Mouse (Mus musculus): Measurements from ENCODE around the gene Kat6b.
"Not testable (repeated sequence)": the region's sequence is repeated elsewhere in the genome, so short reads cannot be mapped to it uniquely, and the experiment has no call there.

Gene Kat6b

DNA sequence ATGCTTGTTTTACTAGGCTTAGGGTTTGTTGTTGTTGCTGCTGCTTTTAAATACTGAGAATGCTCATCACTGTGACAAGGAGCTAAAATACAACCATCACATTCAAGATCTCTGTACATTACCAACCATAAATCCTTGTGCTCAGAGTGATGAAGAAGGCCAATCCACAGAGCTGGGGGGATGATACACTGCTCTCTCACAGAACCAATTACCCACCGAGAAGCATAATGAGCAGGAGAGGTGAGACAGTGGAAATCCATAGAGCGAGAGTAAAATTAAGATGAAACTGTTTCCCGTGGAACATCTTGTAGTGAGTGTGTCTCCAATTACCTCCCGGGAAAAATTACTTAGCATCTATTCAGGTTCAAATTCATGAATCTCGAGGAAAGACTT, 118.9 kb downstream of the Kat6b start:
- no peak for DNase-seq

DNA sequence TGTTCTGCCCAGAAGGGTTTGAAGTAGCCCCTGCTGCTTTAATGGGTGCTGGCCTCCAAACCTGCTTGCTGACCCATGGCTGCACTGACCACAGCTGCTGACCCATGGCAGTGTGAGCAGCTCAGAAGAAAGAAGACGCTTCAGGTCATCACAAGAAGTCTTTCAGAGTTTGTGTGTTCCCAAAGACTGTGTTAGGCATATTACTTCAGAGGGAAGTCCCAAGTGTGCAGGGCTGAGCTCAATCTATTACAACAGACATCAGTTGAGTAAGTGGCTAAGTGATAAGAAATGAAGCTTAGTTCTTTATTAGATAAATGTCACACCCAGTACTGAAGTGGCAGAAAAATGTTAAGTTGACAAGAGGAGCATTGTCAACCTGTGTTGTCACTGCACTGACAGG, 119.4 kb downstream of the Kat6b start:
- no peak for DNase-seq

DNA sequence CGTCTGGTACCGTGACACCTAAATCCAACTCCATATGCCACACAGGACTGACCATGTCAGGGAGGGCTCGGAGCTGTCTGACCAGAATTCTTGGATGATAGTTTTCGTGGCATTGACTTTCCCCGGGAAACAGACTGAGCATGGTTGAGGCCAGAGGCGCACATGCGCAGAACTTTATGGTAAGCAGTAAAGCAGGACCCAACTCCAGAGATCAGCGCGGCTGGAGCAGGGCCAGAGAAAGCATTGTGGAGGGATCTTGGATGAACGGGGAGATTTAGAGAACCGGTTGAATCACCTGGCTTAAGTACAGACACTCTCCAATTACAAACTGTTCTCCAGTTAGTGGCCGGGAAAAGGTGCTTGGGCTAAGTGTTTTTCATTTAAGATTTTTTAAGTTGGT, 120.9 kb downstream of the Kat6b start:
- DNase-seq = no peak

DNA sequence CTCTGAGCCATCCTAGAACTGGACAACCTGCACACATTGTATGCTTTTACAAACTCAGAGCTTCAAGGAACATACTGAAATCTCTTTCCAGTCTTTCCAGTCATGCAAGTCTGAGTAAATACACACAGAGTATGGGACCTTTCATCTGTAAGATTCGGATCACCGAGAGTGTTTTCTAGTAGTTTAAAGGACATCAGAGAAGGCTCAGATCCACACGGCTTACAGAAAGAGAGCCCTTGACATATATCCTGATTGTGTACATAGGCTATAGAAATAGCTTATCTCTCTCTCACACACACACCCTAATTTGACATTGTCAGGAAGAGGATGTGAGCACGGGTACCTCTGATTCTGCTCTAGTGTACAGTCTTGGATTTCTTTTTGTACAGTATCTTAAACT, 121.7 kb downstream of the Kat6b start:
- no peak for DNase-seq

GRCm38 (mm10) chr14:21607686-21608085, 126.5 kb downstream of the Kat6b start:
- no peak for DNase-seq

- no peak for DNase-seq
These were observed 127.7 kb downstream of the Kat6b start for GRCm38 (mm10) chr14:21608886-21609285.

GRCm38 (mm10) chr14:21610224-21610623, 129.0 kb downstream of the Kat6b start:
- peak; percentile 57 for DNase-seq

GRCm38 (mm10) chr14:21613031-21613430, 131.8 kb downstream of the Kat6b start:
- DNase-seq = no peak

GRCm38 (mm10) chr14:21614103-21614502, 132.9 kb downstream of the Kat6b start:
- DNase-seq = no peak

GRCm38 (mm10) chr14:21615853-21616252, 134.6 kb downstream of the Kat6b start:
- DNase-seq = no peak

DNA sequence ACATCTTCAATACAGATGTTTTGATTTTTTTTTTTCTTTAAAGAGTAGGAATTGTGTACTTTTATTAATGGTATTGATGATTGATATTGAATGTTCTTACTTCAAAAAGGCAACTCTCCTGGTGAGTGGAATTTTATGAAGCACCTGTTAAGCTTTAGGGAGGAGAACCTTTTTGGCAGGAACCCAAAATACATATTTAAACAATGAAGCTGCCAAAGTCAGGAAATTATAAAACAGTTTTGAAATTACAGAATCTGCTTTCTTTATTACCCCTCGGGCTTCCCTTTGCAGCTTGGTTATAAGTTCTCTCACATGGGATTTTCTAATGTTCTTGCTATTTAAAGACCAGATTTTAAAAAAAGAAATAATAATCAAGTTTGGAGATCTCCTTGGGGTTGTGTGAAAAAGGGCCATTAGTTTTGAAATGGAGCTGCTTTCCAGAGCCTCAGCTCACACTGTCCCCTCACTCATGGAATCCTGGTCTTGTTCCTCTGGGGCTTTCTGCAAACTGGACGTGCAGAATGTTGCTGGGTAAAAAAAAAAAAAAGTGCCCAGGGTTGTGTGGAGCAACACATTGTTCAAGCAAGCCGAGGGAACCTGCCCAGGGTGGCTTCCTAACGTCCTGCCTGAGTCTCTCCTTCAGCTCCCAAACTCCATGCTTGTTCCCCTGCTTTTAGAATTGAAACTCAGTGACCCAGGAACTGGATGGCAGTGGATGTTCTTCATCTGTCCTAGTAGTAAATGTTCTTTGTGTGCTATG, 136.2 kb downstream of the Kat6b start:
- DNase-seq = no peak

DNA sequence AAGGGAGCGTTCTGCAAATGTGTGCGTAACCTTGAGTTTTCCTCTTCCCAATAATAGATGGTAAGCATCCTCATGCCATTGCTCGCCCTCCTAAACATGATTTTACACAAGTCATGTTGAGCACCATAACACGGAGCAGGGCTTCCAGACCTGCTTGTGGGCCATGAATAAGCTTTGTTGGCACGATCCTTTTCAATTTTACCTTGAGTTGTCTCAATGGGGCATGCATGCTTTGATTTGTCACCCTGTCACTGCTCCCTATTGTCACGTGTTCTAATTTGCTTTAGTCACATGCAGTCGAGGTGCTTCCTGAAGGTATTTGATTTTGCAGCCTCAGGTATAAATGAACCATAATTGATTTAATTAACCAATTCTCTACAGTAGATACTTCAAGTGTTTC, 138.7 kb downstream of the Kat6b start:
- DNase-seq = no peak

DNA sequence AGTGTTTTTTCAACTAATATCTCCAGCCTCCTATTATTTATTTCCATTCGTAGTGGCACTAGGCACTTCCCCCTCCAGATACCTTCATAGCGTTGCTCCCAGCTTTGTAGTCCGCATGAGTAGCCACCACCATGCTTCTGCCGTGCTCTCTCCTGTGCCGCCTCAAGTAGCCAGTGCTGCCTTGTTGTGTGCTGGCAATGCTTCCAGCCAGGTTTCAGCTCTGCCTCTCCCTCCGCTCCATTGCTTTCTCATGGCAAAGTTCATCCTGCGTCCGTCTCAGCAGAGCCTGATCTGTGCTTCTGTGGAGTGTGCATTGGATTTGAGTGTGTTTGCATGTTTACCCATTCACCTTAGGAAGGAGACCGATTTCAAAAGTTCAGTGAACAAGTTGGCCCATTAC, 144.7 kb downstream of the Kat6b start:
- DNase-seq = no peak

DNA sequence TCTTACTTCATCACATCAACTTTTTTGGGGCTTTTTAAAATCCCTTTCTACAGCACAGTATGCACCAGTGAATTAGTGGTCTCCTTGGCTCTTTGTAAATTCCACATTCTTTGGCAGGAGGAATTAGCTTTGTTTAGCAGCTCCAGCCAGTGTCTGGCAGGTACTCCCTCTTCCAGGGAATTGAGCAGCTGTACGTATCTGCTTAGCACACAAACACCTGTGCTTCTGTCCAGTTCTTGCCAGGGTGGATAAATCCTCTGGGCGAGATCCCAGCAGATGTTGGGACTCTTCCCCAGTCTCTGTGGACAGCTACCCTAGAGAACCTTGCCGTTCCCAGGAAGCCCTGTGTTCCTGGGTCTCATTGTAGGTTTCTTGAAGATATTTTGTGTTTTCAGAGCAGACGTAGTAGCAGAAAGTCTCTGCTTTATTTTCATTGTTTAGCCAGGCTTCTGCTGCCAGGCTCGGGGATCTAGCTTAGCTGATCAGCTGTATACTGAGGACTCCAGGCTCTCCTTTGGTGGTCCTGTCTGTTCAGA, 150.5 kb downstream of the Kat6b start:
- DNase-seq = no peak

DNA sequence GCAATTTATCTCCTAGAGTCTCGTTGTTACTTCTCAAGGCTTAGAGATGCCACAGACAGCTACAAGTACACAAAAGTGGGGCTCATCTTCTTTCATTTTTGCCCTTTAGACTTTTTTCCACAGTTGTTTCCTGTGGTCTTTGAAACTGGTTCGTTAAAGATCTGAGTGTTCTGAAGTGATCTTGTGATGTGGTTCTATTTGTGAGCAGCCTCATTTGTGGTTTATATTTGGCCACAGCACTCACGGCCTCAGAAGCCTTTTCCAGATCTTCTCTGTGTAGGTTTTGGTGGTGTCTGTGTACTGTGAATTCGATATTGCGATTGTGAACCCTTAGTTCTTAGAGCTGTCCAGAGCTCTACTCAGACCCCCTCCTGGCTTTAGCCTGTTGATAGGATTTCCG, 155.3 kb downstream of the Kat6b start:
- DNase-seq = no peak

DNA sequence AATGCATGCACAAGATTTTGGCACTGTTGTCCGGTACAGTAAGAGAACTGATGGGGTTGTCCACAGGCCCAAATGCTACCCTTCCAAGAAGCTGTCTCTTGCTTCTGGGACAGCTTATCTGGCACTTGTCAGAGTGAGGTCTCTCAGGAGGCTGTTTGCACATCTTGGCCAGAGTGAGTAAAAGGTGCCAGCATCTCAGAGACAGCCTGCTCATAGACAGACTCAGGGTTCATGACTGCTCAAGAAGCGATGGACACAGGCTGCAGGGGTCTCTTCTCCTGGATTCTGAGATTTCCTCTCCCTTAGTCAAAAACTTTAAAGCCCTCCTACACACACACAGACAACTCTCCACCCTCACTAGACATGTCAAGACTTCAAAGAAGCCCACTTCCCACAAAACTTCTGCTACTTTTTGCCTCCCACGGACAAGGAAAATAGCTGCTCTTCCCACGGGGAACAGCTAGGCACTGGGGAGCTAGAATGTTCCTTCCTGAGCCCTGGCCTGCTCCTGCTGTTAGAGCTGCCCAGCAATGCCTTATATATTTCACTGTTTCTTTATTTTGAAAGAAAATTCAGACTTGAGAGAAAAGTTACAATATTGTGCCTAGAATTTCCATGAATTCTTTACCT, 159.7 kb downstream of the Kat6b start:
- no peak for DNase-seq

GRCm38 (mm10) chr14:21653813-21654212, 172.6 kb downstream of the Kat6b start:
- no peak for DNase-seq

DNA sequence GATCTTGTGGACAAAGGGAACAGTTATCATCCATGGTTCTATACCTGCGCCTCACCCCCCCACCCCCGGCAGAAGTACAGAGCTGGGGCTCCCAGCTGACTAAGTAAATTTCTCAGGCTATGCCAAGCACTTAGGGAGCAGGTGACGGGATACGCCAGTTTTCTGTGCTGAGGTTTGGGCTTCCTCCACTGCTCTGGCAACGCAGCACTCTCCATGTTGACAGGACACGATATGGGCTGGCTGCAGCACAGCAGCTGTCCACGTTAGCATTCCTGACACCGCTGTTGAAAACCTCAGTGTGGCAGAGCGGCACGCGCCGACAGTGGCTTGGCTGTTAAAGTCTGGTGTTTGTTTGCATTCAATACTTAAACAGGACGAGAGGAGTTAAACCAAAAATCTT, 177.9 kb downstream of the Kat6b start:
- no peak for DNase-seq

DNA sequence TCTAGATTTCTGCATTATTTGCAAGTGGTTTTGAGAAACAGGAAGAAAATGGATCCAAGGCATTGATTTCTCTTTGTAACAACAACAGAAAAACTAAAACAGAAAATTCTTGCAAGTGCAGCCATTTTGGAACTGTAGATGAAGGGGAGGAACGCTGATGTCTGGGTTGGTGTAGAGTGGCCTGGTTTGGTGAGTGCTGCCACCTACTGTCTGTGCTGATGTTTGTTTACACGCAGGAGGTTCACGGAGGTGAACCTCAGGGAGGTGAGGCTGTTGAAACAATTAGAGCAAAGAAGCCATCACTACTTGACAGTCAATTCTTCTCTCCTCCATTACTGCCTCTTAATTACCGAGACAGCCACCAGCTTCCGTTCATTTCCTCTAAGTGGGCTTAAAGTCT, 178.4 kb downstream of the Kat6b start:
- peak; percentile 65 for DNase-seq

DNA sequence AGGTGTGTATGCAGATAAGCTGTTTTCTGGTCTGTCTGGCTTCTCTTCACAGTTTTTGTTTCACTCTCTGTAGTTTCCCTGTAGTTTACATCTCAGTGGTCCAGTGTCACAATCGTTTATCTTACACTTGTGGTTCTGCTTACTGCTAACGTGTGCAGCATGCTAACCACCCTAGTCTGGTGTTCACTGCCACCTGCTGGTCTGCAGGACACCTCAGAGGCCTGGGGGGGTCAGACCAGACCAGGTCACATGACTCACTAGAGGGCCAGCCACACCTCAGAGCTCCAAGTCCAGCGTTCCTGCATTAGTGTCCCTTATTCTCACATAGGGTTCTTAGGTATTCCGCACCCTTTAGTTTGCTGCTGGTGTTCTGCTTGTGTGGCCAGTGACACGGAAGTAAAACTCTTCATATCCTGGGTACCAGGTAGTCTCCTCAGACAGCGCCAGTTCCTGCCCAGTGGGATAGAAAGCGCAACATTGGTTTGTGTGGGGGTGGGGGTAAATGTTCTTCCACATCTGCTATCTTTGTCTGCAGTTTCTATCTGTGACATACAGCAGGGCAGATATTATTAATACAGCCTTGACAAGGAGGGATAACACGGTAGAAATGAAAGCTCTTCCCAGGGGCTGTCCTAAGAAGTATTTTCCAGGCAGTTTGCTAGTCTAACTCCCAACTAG, 181.4 kb downstream of the Kat6b start:
- no peak for DNase-seq

GRCm38 (mm10) chr14:21669218-21669617, 188.0 kb downstream of the Kat6b start:
- no peak for DNase-seq

DNA sequence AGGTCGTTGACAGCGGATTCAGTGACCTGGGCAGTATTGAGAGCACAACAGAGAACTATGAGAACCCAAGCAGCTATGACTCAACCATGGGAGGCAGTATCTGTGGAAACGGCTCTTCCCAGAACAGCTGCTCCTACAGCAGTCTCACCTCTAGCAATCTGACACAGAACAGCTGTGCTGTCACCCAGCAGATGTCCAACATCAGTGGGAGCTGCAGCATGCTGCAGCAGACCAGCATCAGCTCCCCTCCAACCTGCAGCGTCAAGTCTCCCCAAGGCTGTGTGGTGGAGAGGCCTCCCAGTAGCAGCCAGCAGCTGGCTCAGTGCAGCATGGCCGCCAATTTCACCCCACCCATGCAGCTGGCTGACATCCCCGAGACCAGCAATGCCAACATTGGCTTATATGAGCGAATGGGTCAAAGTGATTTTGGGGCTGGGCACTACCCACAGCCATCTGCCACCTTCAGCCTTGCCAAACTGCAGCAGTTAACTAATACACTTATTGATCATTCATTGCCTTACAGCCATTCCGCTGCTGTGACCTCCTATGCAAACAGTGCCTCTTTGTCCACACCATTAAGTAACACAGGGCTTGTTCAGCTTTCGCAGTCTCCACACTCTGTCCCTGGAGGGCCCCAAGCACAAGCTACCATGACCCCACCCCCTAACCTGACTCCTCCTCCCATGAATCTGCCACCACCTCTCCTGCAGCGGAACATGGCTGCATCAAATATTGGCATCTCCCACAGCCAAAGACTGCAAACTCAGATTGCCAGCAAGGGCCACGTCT, 188.6 kb downstream of the Kat6b start:
- DNase-seq = no peak

- not testable (repeated sequence) for DNase-seq
These were observed 189.3 kb downstream of the Kat6b start for GRCm38 (mm10) chr14:21670422-21671006.
